Mouse (Mus musculus): ENCODE data around the gene Nif3l1. TPM values are rescaled to one million over a fixed set of nuclear protein-coding genes. Genes with fewer than 3 reads are reported as not detected.

Nif3l1 gene
- 56.9 and 57.5 TPM in 2 replicates for polyA plus RNA-seq (2015; fragmentation: Nextera tagmentation; extraction: Ambion mirVana)

DNA sequence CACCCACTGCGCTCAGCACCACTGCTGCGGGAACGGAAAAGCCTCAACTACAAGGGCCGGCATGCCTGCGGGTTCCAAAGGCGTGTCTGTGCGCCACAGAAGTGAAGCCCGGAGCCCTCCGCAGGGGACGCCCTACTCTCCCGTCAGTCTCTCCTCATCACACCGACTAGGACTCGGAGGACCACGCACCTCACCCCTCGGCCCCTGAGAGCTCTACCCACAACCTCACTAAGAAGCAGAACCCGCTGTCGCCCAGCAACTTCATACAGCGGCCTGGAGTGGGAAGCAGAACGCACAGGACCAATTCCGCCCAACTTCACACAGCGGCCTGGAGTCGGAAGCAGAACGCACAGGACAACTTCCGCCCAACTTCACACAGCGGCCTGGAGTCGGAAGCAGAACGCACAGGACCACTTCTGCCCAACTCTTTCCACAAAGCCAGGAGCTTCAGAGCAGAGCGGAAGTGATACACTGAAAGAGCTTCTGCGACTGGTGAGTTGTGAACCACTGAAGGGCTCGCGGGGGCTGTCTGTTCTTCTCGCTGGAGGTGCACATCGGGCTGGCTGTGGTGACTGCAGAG, at the start of gene Nif3l1, which contains the start of gene Ppil3:
Gene Nif3l1, plus strand, starts transcription at position 9 of the 580 bp plus-strand sequence.
Gene Ppil3, minus strand, starts transcription at position 344 of the 580 bp plus-strand sequence.
- peaks cover 7% of the 10 kb centered on the region; the same call in 1 of the 2 replicates for H3K36me3 ChIP-seq (ENCODE audit: control insufficient read depth, insufficient read depth, low read length)
- H3K4me2 ChIP-seq (ENCODE audit: low read length): peak within 1 kb of the TSS; percentile 85
- WGBS: 0% methylated on average over 33 of the region's 33 CpGs
- H3K9ac ChIP-seq (ENCODE audit: low read depth, low read length): peak within 1 kb of the TSS; percentile 82
- no peaks in the 10 kb centered on the region for H3K9me3 ChIP-seq (replicated peaks; ENCODE audit: control insufficient read depth, low read length, poor library complexity, severe bottlenecking)
- H3K27me3 ChIP-seq (ENCODE audit: control insufficient read depth, insufficient read depth, low read depth, low read length): no peaks in the 10 kb centered on the region
- peak within 1 kb of the TSS; percentile 76 for H3K4me3 ChIP-seq (ENCODE audit: low read depth, low read length)
- H3K4me1 ChIP-seq (ENCODE audit: control insufficient read depth, insufficient read depth, low read length): peaks cover 21% of the 10 kb centered on the region
- H3K27ac ChIP-seq (ENCODE audit: low read length): peak within 1 kb of the TSS; percentile 87
- ATAC-seq: peak; percentile 99

- Histone ChIP-seq H3K27me3 (ENCODE audit: control insufficient read depth, insufficient read depth, low read depth, low read length) (no peaks in the 10 kb centered on the region), H3K27ac (ENCODE audit: low read length) (no peak overlapping the region), H3K9me3 (replicated peaks; ENCODE audit: control insufficient read depth, low read length, poor library complexity, severe bottlenecking) (no peaks in the 10 kb centered on the region), H3K4me3 (ENCODE audit: low read depth, low read length) (no peak overlapping the region), H3K4me2 (ENCODE audit: low read length) (no peak overlapping the region), H3K36me3 (ENCODE audit: control insufficient read depth, insufficient read depth, low read length) (peaks cover 28% of the 10 kb centered on the region), H3K4me1 (ENCODE audit: control insufficient read depth, insufficient read depth, low read length) (peaks cover 19% of the 10 kb centered on the region), H3K9ac (ENCODE audit: low read depth, low read length) (no peak overlapping the region)
- WGBS: 94% methylated on average over 3 of the region's 3 CpGs
- ATAC-seq: no peak
These were observed 49.6 kb upstream of the Nif3l1 start for GRCm38 (mm10) chr1:58395341-58395740.

DNA sequence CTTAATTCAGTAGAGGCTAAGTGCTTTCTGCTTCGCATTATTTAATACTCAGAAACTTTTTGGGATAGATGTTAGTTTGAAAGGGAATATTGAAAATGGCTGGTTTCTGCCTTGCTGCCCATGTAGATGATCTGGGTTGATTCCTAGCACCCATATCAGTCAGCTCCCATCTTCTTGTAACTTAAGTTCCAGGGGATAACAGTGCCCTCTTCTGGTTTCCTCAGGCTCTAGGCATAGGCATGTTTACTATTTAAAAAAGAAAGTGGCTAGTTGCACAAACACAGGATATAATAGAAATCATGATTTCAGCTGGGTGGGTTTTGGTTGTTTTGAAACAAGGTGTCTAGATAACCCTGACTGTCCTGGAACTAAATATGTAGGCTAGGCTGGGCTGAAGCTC, 48.8 kb upstream of the Nif3l1 start:
- ATAC-seq: no peak
- 100% methylated on average over 1 of the region's 1 CpGs for WGBS

GRCm38 (mm10) chr1:58397731-58398130, 47.2 kb upstream of the Nif3l1 start:
- no peak overlapping the region for H3K4me2 ChIP-seq (ENCODE audit: low read length)
- ATAC-seq: no peak
- no peak overlapping the region for H3K9ac ChIP-seq (ENCODE audit: low read depth, low read length)
- peaks cover 45% of the 10 kb centered on the region for H3K36me3 ChIP-seq (ENCODE audit: control insufficient read depth, insufficient read depth, low read length)
- WGBS: 95% methylated on average over 6 of the region's 6 CpGs
- H3K27me3 ChIP-seq (ENCODE audit: control insufficient read depth, insufficient read depth, low read depth, low read length): no peaks in the 10 kb centered on the region
- H3K27ac ChIP-seq (ENCODE audit: low read length): no peak overlapping the region
- peaks cover 9% of the 10 kb centered on the region for H3K4me1 ChIP-seq (ENCODE audit: control insufficient read depth, insufficient read depth, low read length)
- H3K9me3 ChIP-seq (replicated peaks; ENCODE audit: control insufficient read depth, low read length, poor library complexity, severe bottlenecking): no peaks in the 10 kb centered on the region
- no peak overlapping the region for H3K4me3 ChIP-seq (ENCODE audit: low read depth, low read length)

More for the DNA sequence above, 48.8 kb upstream of the Nif3l1 start:
- no peak overlapping the region for H3K9ac ChIP-seq (ENCODE audit: low read depth, low read length)
- no peak overlapping the region for H3K4me2 ChIP-seq (ENCODE audit: low read length)
- H3K27ac ChIP-seq (ENCODE audit: low read length): no peak overlapping the region
- no peaks in the 10 kb centered on the region for H3K27me3 ChIP-seq (ENCODE audit: control insufficient read depth, insufficient read depth, low read depth, low read length)
- peaks cover 36% of the 10 kb centered on the region for H3K36me3 ChIP-seq (ENCODE audit: control insufficient read depth, insufficient read depth, low read length)
- no peaks in the 10 kb centered on the region for H3K9me3 ChIP-seq (replicated peaks; ENCODE audit: control insufficient read depth, low read length, poor library complexity, severe bottlenecking)
- H3K4me3 ChIP-seq (ENCODE audit: low read depth, low read length): no peak overlapping the region
- H3K4me1 ChIP-seq (ENCODE audit: control insufficient read depth, insufficient read depth, low read length): peaks cover 17% of the 10 kb centered on the region

GRCm38 (mm10) chr1:58401396-58401795, 43.6 kb upstream of the Nif3l1 start:
- H3K27ac ChIP-seq (ENCODE audit: low read length): no peak overlapping the region
- no peaks in the 10 kb centered on the region for H3K27me3 ChIP-seq (ENCODE audit: control insufficient read depth, insufficient read depth, low read depth, low read length)
- H3K9ac ChIP-seq (ENCODE audit: low read depth, low read length): no peak overlapping the region
- no peak for ATAC-seq
- peaks cover 52% of the 10 kb centered on the region for H3K36me3 ChIP-seq (ENCODE audit: control insufficient read depth, insufficient read depth, low read length)
- no peak overlapping the region for H3K4me2 ChIP-seq (ENCODE audit: low read length)
- H3K9me3 ChIP-seq (replicated peaks; ENCODE audit: control insufficient read depth, low read length, poor library complexity, severe bottlenecking): no peaks in the 10 kb centered on the region
- H3K4me1 ChIP-seq (ENCODE audit: control insufficient read depth, insufficient read depth, low read length): no peaks in the 10 kb centered on the region
- H3K4me3 ChIP-seq (ENCODE audit: low read depth, low read length): no peak overlapping the region
- WGBS: 92% methylated on average over 6 of the region's 6 CpGs

- WGBS: 95% methylated on average over 5 of the region's 5 CpGs
- H3K4me3 ChIP-seq (ENCODE audit: low read depth, low read length): no peak overlapping the region
- ATAC-seq: no peak
- H3K27me3 ChIP-seq (ENCODE audit: control insufficient read depth, insufficient read depth, low read depth, low read length): no peaks in the 10 kb centered on the region
- peaks cover 41% of the 10 kb centered on the region for H3K36me3 ChIP-seq (ENCODE audit: control insufficient read depth, insufficient read depth, low read length)
- H3K4me1 ChIP-seq (ENCODE audit: control insufficient read depth, insufficient read depth, low read length): no peaks in the 10 kb centered on the region
- no peaks in the 10 kb centered on the region for H3K9me3 ChIP-seq (replicated peaks; ENCODE audit: control insufficient read depth, low read length, poor library complexity, severe bottlenecking)
- H3K9ac ChIP-seq (ENCODE audit: low read depth, low read length): no peak overlapping the region
- H3K4me2 ChIP-seq (ENCODE audit: low read length): no peak overlapping the region
- H3K27ac ChIP-seq (ENCODE audit: low read length): no peak overlapping the region
These were observed 41.2 kb upstream of the Nif3l1 start for GRCm38 (mm10) chr1:58403745-58404144.

GRCm38 (mm10) chr1:58407321-58407720, 37.6 kb upstream of the Nif3l1 start:
- no peak; the same call in 1 of the 2 replicates for ATAC-seq
- H3K4me1 ChIP-seq (ENCODE audit: control insufficient read depth, insufficient read depth, low read length): no peaks in the 10 kb centered on the region
- H3K9ac ChIP-seq (ENCODE audit: low read depth, low read length): no peak overlapping the region
- WGBS: 98% methylated on average over 7 of the region's 7 CpGs
- no peak overlapping the region for H3K4me2 ChIP-seq (ENCODE audit: low read length)
- no peaks in the 10 kb centered on the region for H3K27me3 ChIP-seq (ENCODE audit: control insufficient read depth, insufficient read depth, low read depth, low read length)
- H3K4me3 ChIP-seq (ENCODE audit: low read depth, low read length): no peak overlapping the region
- H3K36me3 ChIP-seq (ENCODE audit: control insufficient read depth, insufficient read depth, low read length): peaks cover 35% of the 10 kb centered on the region
- H3K27ac ChIP-seq (ENCODE audit: low read length): no peak overlapping the region
- no peaks in the 10 kb centered on the region for H3K9me3 ChIP-seq (replicated peaks; ENCODE audit: control insufficient read depth, low read length, poor library complexity, severe bottlenecking)

DNA sequence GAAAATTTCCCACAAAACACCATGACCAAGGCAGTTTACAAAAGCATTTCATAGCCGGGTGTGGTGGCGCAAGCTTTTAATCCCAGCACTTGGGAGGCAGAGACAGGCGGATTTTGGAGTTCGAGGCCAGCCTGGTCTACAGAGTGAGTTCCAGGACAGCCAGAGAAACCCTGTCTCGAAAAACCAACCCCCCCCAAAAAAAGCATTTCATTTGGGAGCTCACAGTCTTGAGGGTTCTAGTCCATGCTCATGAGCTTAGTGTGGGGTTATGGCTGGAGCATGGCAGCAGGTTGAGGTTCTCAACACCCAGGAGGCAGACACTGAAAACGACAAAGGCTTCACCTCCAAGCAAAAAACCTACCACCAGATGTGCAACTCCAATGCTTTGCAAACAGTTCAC, 36.8 kb upstream of the Nif3l1 start:
- no peaks in the 10 kb centered on the region for H3K27me3 ChIP-seq (ENCODE audit: control insufficient read depth, insufficient read depth, low read depth, low read length)
- peaks cover 33% of the 10 kb centered on the region for H3K36me3 ChIP-seq (ENCODE audit: control insufficient read depth, insufficient read depth, low read length)
- no peak overlapping the region for H3K4me3 ChIP-seq (ENCODE audit: low read depth, low read length)
- no peak overlapping the region for H3K9ac ChIP-seq (ENCODE audit: low read depth, low read length)
- ATAC-seq: no peak
- WGBS: 86% methylated on average over 6 of the region's 6 CpGs
- H3K4me1 ChIP-seq (ENCODE audit: control insufficient read depth, insufficient read depth, low read length): no peaks in the 10 kb centered on the region
- no peak overlapping the region for H3K27ac ChIP-seq (ENCODE audit: low read length)
- no peaks in the 10 kb centered on the region for H3K9me3 ChIP-seq (replicated peaks; ENCODE audit: control insufficient read depth, low read length, poor library complexity, severe bottlenecking)
- no peak overlapping the region for H3K4me2 ChIP-seq (ENCODE audit: low read length)

GRCm38 (mm10) chr1:58409553-58410197, 35.3 kb upstream of the Nif3l1 start:
- WGBS: 87% methylated on average over 5 of the region's 5 CpGs
- H3K4me1 ChIP-seq (ENCODE audit: control insufficient read depth, insufficient read depth, low read length): no peaks in the 10 kb centered on the region
- H3K9ac ChIP-seq (ENCODE audit: low read depth, low read length): no peak overlapping the region
- no peak overlapping the region for H3K27ac ChIP-seq (ENCODE audit: low read length)
- no peaks in the 10 kb centered on the region for H3K27me3 ChIP-seq (ENCODE audit: control insufficient read depth, insufficient read depth, low read depth, low read length)
- no peak for ATAC-seq
- no peak overlapping the region for H3K4me2 ChIP-seq (ENCODE audit: low read length)
- H3K36me3 ChIP-seq (ENCODE audit: control insufficient read depth, insufficient read depth, low read length): peaks cover 37% of the 10 kb centered on the region
- H3K4me3 ChIP-seq (ENCODE audit: low read depth, low read length): no peak overlapping the region
- no peaks in the 10 kb centered on the region for H3K9me3 ChIP-seq (replicated peaks; ENCODE audit: control insufficient read depth, low read length, poor library complexity, severe bottlenecking)
